Mouse (Mus musculus): ENCODE data around the gene Ppp1r9a. TPM values are rescaled to one million over a fixed set of nuclear protein-coding genes. Genes with fewer than 3 reads are reported as not detected.

The Ppp1r9a gene
- polyA plus RNA-seq, 1 experiment from 2014 or later: 19.2 TPM

DNA sequence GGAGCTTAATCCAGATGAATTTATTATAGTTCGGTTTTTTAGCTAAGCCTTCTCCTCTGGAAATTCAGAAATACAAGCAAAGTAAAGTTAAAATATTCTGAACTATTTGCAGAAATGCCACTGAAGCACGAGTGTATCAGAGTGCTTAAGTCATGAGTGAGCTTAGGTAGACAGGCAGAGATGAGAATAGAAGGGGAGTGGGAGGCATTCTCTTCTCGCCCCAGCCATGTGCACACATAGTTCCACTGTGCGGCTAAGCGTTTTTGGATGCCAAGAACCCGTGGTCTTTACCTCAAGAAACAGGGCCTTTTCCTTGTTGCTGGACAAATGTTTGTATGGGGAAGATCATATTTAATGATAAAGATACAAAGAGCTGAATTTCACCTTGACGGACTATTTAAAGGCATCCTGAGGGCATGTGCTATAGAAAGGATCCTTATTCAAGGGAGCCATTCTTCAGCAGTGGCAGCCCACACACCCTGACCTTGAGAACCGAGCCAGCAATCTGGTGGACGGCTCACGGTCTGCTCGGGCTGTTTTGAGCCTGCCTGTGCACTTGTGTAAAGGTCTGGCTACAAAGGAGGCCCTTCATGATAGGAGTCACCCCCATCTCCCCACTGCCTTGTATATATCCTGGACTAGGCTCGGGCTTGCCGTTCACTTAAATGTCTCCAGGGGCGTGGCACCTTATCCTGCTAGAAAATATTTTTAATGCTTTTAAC, 23.4 kb downstream of the Ppp1r9a start:
- Histone ChIP-seq H3K36me3 (0 out of 2 replicates have a peak, but pooled peaks cover 12% of the 10 kb centered on the region), H3K4me3 (no peak overlapping the region), H3K4me1 (replicated peaks) (peaks cover 9% of the 10 kb centered on the region), H3K27me3 (ENCODE audit: insufficient read depth, poor library complexity, severe bottlenecking) (no peaks in the 10 kb centered on the region), H3K9me3 (no peaks in the 10 kb centered on the region), H3K27ac (no peak overlapping the region)
- 78% methylated on average over 14 of the region's 14 CpGs for WGBS
- DNase-seq (ENCODE audit: low spot score): no peak

DNA sequence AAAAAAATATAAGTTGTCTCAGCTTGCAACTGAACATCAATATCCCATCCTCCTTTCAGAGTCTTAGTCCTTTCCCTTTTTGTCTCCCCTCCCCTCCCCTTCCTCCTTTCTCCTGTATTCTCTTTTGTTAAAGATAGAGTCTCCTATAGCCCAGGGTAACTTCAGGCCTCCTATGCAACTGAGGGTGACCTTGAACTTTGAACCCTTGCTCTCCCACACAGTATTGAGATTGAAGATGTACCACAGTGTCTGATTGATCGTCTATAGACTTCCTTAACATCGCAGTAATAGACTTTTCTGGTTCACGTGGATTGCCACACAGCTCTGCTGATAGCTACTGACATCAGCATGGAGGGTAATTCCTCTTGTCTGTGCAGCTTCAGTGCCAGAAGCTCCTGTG, 27.6 kb downstream of the Ppp1r9a start:
- Histone ChIP-seq H3K4me3 (no peak overlapping the region), H3K27ac (no peak overlapping the region), H3K27me3 (ENCODE audit: insufficient read depth, poor library complexity, severe bottlenecking) (no peaks in the 10 kb centered on the region), H3K36me3 (0 out of 2 replicates have a peak, but pooled peaks cover 3% of the 10 kb centered on the region), H3K9me3 (no peaks in the 10 kb centered on the region), H3K4me1 (replicated peaks) (peaks cover 9% of the 10 kb centered on the region)
- DNase-seq (ENCODE audit: low spot score): no peak
- WGBS: 84% methylated on average over 3 of the region's 3 CpGs

DNA sequence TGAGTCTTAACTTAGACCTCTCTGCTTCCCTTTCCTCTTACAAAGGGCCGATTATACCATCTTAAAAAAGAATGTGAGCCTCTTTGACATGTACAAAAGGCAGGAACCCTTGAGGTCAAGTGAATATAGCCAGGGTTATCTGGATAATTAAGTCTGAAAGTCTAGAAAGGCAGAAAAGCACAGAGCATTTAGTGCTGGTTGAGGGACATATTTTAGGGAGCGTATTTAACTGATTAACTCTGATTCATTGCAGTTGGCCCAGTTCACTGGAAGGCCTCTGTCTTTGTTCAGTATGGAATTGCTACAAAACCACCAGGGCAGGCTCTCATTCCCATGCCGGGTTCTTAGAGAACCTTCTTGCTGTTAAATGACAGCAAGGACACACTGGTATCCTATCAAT, 36.2 kb downstream of the Ppp1r9a start:
- H3K4me1 ChIP-seq (replicated peaks): peaks cover 35% of the 10 kb centered on the region
- H3K9me3 ChIP-seq: no peaks in the 10 kb centered on the region
- peak overlapping the region; percentile 64 for H3K27ac ChIP-seq
- DNase-seq (ENCODE audit: low spot score): no peak
- H3K27me3 ChIP-seq (ENCODE audit: insufficient read depth, poor library complexity, severe bottlenecking): no peaks in the 10 kb centered on the region
- 21% methylated on average over 3 of the region's 3 CpGs for WGBS
- H3K4me3 ChIP-seq: no peak overlapping the region
- H3K36me3 ChIP-seq: 0 out of 2 replicates have a peak, but pooled peaks cover 7% of the 10 kb centered on the region

DNA sequence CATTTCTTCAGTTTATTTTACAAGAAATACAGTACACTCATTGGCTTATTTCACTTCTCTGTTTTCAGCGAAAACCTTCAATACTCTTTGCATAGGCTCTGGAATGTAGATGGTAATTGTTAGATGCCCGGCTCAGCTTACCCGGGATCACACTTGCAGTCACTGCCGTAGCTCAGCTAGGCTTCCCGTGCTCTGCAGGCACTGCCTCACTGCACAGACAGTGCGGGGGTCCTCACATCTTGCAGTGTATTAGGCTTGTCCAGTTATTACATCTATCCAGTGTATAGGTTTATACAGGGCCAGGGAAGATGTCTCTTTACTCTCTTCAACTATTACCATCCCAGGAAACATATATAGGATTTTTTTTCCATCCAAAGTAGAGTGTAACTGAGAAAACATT, 37.4 kb downstream of the Ppp1r9a start:
- 72% methylated on average over 6 of the region's 6 CpGs for WGBS
- Histone ChIP-seq H3K4me3 (no peak overlapping the region), H3K36me3 (0 out of 2 replicates have a peak, but pooled peaks cover 7% of the 10 kb centered on the region), H3K27me3 (ENCODE audit: insufficient read depth, poor library complexity, severe bottlenecking) (no peaks in the 10 kb centered on the region), H3K27ac (peak overlapping the region; percentile 64), H3K4me1 (replicated peaks) (peaks cover 35% of the 10 kb centered on the region), H3K9me3 (no peaks in the 10 kb centered on the region)
- DNase-seq (ENCODE audit: low spot score): no peak

DNA sequence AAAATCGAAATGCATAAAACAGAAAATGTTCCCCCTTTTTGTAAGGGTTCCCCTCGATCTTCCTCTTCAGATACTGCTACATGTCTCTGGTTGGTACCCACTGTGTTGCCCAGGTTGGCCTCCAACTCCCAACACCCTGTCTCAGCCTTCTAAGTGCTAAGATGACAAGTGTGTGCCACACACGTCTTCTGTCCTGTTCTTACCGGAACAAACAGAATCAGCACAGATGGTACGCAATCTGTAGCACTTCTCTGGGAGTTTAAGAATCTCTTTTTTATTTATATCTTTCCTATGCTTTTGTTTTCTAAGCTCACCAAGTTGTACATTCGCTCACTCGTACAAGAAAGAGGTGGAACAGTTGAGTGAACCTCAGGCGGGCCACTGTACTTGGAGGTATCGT, 37.9 kb downstream of the Ppp1r9a start:
- Histone ChIP-seq H3K27me3 (ENCODE audit: insufficient read depth, poor library complexity, severe bottlenecking) (no peaks in the 10 kb centered on the region), H3K4me3 (no peak overlapping the region), H3K36me3 (0 out of 2 replicates have a peak, but pooled peaks cover 7% of the 10 kb centered on the region), H3K4me1 (replicated peaks) (peaks cover 35% of the 10 kb centered on the region), H3K9me3 (no peaks in the 10 kb centered on the region), H3K27ac (no peak overlapping the region)
- no peak for DNase-seq (ENCODE audit: low spot score)
- WGBS: 94% methylated on average over 9 of the region's 9 CpGs

DNA sequence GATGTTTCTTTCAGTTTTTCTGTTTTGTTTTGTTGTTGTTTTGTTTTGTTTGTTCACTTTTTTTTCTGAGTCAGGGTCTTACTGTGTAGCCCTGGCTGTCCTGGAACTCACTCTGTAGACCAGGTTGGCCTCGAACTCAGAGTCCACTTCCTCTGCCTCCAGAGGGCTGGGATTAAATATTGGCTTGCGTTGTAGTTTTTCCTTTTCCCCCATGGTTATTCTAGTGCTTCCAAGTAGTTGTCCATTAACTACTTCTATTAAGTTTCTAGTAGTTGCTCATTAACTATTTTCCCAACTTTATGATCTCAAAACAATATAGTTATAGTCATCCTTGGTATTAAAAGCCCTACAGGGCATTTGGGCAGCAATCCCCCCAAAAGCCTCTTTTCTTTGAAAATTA, 41.1 kb downstream of the Ppp1r9a start:
- Histone ChIP-seq H3K36me3 (0 out of 2 replicates have a peak, but pooled peaks cover 2% of the 10 kb centered on the region), H3K4me3 (no peak overlapping the region), H3K9me3 (no peaks in the 10 kb centered on the region), H3K27ac (no peak overlapping the region), H3K4me1 (replicated peaks) (peaks cover 15% of the 10 kb centered on the region), H3K27me3 (ENCODE audit: insufficient read depth, poor library complexity, severe bottlenecking) (no peaks in the 10 kb centered on the region)
- WGBS: 92% methylated on average over 2 of the region's 2 CpGs
- no peak for DNase-seq (ENCODE audit: low spot score)

DNA sequence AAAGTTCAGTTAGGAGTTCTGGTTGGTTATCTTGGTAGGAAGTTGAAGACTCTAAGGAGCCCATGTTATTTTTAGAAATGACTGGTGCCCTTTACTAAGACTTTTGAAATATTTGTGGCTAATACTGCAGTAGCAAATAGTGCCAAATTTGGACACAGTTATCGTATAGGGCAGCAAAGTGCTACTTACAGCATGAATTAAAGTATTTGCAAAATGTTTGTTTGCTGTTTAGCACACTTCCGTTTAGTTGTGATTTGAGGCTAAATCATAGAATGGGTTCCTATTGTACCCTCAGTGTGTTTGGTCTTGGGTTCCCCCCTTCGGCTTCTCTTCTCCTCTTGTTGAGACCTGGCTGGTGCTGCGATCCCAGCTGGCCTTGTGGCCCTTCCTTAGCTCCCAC, 45.3 kb downstream of the Ppp1r9a start:
- H3K36me3 ChIP-seq: 0 out of 2 replicates have a peak, but pooled peaks cover 2% of the 10 kb centered on the region
- H3K27ac ChIP-seq: no peak overlapping the region
- 92% methylated on average over 4 of the region's 4 CpGs for WGBS
- H3K9me3 ChIP-seq: no peaks in the 10 kb centered on the region
- H3K4me3 ChIP-seq: no peak overlapping the region
- H3K27me3 ChIP-seq (ENCODE audit: insufficient read depth, poor library complexity, severe bottlenecking): no peaks in the 10 kb centered on the region
- DNase-seq (ENCODE audit: low spot score): no peak
- H3K4me1 ChIP-seq (replicated peaks): peaks cover 8% of the 10 kb centered on the region

DNA sequence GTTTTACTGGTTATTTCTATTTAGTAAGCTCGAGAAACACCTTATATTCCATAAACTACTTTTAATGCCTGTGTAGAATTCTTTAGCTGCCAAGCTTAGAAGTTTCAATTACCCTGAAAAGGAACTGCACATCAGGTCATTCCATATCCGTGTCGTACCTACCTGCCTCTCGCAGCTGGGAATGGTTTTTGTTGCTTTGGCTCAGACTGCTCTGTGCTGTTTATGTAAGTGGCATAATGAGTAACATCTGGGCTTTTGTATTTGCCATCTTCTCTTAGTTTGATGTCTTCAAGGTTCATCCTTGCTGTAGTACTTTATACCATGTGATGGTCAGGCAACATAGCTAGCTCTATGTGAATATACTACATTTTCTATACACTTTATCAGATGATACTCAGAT, 47.0 kb downstream of the Ppp1r9a start:
- H3K27me3 ChIP-seq (ENCODE audit: insufficient read depth, poor library complexity, severe bottlenecking): no peaks in the 10 kb centered on the region
- 81% methylated on average over 4 of the region's 4 CpGs for WGBS
- no peak overlapping the region for H3K4me3 ChIP-seq
- DNase-seq (ENCODE audit: low spot score): no peak
- 0 out of 2 replicates have a peak, but pooled peaks cover 2% of the 10 kb centered on the region for H3K36me3 ChIP-seq
- H3K9me3 ChIP-seq: no peaks in the 10 kb centered on the region
- H3K4me1 ChIP-seq (replicated peaks): peaks cover 8% of the 10 kb centered on the region
- H3K27ac ChIP-seq: no peak overlapping the region

DNA sequence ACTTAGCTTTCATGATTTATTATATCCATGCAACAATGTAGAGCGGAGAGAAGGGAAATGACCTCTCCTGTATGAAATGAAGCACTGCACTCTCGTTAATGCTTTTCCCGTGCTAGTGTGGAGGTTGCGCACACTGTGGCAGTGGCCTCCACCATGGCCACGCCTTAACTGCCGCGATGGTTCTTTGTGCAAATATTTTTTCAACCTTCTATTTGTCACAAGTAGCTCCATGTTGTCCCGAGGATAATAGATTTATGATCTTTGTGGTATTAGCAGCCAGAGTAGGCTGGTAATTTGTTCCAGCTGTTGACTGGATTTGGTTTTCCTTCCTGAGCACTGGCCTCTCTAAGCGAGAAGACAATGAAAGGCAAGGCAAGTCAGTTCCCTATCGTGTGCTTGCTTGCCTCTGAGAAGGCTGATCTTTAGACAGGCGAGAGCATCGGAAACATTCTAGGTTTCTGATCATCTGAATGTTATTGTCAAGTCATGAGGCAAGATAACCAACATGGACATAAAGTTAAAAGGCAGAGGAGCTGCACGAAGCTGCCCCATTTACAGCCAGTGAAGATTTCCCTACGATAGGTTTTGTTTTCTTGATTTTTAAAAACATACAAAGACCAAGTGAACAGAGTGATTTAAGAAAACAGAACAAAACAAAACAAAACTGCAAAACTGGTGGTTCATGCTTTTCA, 50.5 kb downstream of the Ppp1r9a start:
- WGBS: 79% methylated on average over 14 of the region's 14 CpGs
- no peak for DNase-seq (ENCODE audit: low spot score)
- Histone ChIP-seq H3K4me1 (replicated peaks) (peaks cover 8% of the 10 kb centered on the region), H3K9me3 (no peaks in the 10 kb centered on the region), H3K27ac (no peak overlapping the region), H3K27me3 (ENCODE audit: insufficient read depth, poor library complexity, severe bottlenecking) (no peaks in the 10 kb centered on the region), H3K4me3 (no peak overlapping the region), H3K36me3 (0 out of 2 replicates have a peak, but pooled peaks cover 2% of the 10 kb centered on the region)

DNA sequence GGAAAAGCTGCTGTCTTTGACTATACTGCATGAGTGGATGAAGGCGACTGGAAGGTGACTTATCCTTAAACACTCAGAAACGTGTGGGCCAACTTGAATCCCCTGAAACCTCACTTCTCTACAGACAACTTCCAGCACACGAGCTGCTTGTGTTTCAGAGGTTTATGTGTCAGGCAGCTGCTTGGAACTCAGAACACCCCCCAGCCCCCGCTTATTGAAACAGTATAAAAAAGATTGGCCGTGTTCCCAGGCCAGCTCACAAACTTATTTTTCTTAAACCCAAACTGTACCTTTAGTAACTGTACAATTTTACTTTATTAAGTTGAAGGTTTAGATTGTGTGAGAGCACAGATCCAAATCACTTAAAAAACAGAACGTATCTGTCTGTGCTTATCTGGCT, 53.9 kb downstream of the Ppp1r9a start:
- H3K27ac ChIP-seq: no peak overlapping the region
- no peaks in the 10 kb centered on the region for H3K9me3 ChIP-seq
- no peaks in the 10 kb centered on the region for H3K4me1 ChIP-seq (replicated peaks)

DNA sequence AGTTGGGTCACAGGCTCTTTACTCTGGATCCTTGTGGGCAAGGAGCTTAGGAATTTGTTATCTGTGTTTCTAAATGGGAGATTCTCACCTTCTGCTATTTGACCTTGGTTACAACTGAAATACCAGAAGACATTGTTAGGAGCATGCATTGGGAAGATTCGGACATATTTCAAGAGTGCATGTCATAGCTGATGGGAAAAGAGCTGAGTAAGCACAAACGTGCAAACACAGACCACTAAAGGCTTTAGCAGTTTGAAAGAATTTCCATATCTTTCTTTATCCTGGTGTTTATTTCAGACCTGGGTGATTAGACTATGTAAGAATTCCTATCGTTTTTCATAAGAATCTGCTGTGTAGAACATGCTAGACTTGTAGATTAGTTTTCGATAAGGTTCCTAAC, 59.5 kb downstream of the Ppp1r9a start:
- H3K27ac ChIP-seq: no peak overlapping the region
- no peak for DNase-seq (ENCODE audit: low spot score)
- WGBS: 79% methylated on average over 4 of the region's 4 CpGs
- no peak overlapping the region for H3K4me3 ChIP-seq
- H3K4me1 ChIP-seq (replicated peaks): peaks cover 10% of the 10 kb centered on the region
- H3K9me3 ChIP-seq: no peaks in the 10 kb centered on the region
- H3K27me3 ChIP-seq (ENCODE audit: insufficient read depth, poor library complexity, severe bottlenecking): no peaks in the 10 kb centered on the region
- peaks cover 3% of the 10 kb centered on the region; the same call in 1 of the 2 replicates for H3K36me3 ChIP-seq

More for the DNA sequence above, 53.9 kb downstream of the Ppp1r9a start:
- WGBS: 83% methylated on average over 6 of the region's 6 CpGs
- DNase-seq (ENCODE audit: low spot score): no peak
- Histone ChIP-seq H3K4me3 (no peak overlapping the region), H3K36me3 (no peaks in the 10 kb centered on the region), H3K27me3 (ENCODE audit: insufficient read depth, poor library complexity, severe bottlenecking) (no peaks in the 10 kb centered on the region)

DNA sequence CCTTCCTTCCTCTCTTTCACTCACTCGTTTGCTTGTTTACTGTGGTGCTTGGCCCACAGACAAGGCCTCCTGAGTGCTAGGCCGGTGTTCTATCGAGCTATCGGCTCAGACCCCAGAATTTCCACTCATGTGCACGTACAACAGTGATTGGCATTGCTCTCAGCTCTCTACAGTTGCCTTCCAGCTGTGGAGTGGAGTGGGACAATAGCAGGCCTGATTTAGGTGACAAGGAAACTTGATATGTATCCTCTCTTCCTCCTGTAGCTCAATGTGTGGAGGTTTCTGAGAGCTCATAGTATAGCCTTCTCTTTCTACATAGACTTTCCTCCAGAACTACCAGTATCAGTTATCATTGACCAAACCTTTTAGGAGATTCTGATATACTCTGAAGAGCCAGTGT, 60.3 kb downstream of the Ppp1r9a start:
- Histone ChIP-seq H3K4me3 (no peak overlapping the region), H3K4me1 (replicated peaks) (peaks cover 10% of the 10 kb centered on the region), H3K9me3 (no peaks in the 10 kb centered on the region), H3K36me3 (peaks cover 3% of the 10 kb centered on the region; the same call in 1 of the 2 replicates), H3K27ac (0 out of 2 replicates have a peak overlapping the region, but pooled peaks have one; percentile 40), H3K27me3 (ENCODE audit: insufficient read depth, poor library complexity, severe bottlenecking) (no peaks in the 10 kb centered on the region)
- 78% methylated on average over 5 of the region's 5 CpGs for WGBS
- DNase-seq (ENCODE audit: low spot score): no peak

DNA sequence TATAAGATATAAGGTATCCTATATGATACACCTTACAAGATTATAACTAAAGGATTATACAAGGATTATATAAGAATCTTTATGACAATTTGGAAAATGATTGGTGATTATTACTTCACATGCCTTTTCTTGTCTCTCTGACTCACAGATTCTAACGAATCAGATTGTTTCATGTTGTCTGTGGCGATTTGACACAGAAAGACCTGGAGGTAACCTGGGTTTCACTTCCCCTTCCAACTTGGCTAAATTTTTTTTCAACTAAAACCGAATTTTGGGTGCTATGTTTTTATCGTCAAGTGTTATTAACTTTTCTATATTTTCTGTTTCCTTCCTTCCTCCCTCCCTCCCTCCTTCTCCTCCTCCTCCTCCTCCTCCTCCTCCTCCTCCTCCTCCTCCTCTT, 64.5 kb downstream of the Ppp1r9a start:
- Histone ChIP-seq H3K4me3 (no peak overlapping the region), H3K36me3 (peaks cover 3% of the 10 kb centered on the region; the same call in 1 of the 2 replicates), H3K27me3 (ENCODE audit: insufficient read depth, poor library complexity, severe bottlenecking) (no peaks in the 10 kb centered on the region), H3K9me3 (no peaks in the 10 kb centered on the region), H3K27ac (no peak overlapping the region), H3K4me1 (replicated peaks) (peaks cover 10% of the 10 kb centered on the region)
- 95% methylated on average over 4 of the region's 4 CpGs for WGBS
- no peak for DNase-seq (ENCODE audit: low spot score)
